Mouse (Mus musculus) intestine, postnatal 0 days (tissue): ENCODE measurements around the gene Nol4l. TPM values are rescaled to one million over a fixed set of nuclear protein-coding genes. Genes with fewer than 3 reads are reported as not detected.
"Not testable (repeated sequence)": the region's sequence is repeated elsewhere in the genome, so short reads cannot be mapped to it uniquely, and the experiment has no call there.

Experiments
- ATAC-seq: fragments of 200-750 bp; cut with Nextera tagmentation; 2 replicates; pipeline ENCODE4 v1.8.0; 2017; ENCODE audit warnings: mild to moderate bottlenecking, moderate TSS enrichment, moderate library complexity
- H3K27ac ChIP-seq: fragments of 300-500 bp; sonication (generic); 2 replicates; pipeline ENCODE4 v1.5.1; 2014; ENCODE audit warnings: mild to moderate bottlenecking, low read depth, low read length, moderate library complexity
- H3K27me3 ChIP-seq: fragments of 300-500 bp; sonication (generic); replicated peaks from 2 replicates; pipeline ENCODE4 v1.6.1; 2014; ENCODE audit warnings: low read length, mixed read lengths; ENCODE audit not compliant: control insufficient read depth, insufficient read depth
- H3K36me3 ChIP-seq: fragments of 300-500 bp; sonication (generic); 2 replicates; pipeline ENCODE4 v1.6.1; 2014; ENCODE audit warnings: mild to moderate bottlenecking, moderate library complexity; ENCODE audit not compliant: control insufficient read depth, insufficient read depth
- H3K4me1 ChIP-seq: fragments of 300-500 bp; sonication (generic); replicated peaks from 2 replicates; pipeline ENCODE4 v1.6.1; 2014; ENCODE audit warnings: antibody characterized with exemption, low read length, mixed read lengths; ENCODE audit not compliant: control insufficient read depth, insufficient read depth
- H3K4me2 ChIP-seq: fragments of 300-500 bp; sonication (generic); replicated peaks from 2 replicates; pipeline ENCODE4 v1.6.1; 2014; ENCODE audit warnings: low read depth, mild to moderate bottlenecking, moderate library complexity
- H3K4me3 ChIP-seq: fragments of 300-500 bp; sonication (generic); 2 replicates; pipeline ENCODE4 v1.5.1; 2014; ENCODE audit warnings: low read depth, low read length
- H3K9ac ChIP-seq: fragments of 300-500 bp; sonication (generic); 2 replicates; pipeline ENCODE4 v1.6.1; 2014; ENCODE audit warnings: mild to moderate bottlenecking, low read depth, low read length
- H3K9me3 ChIP-seq: fragments of 300-500 bp; sonication (generic); 2 replicates; pipeline ENCODE4 v1.6.1; 2016; ENCODE audit warnings: mixed run types; ENCODE audit not compliant: control insufficient read depth
- CTCF ChIP-seq: sonication (generic); IDR thresholded peaks from 2 replicates; pipeline ENCODE4 v1.5.1; 2016; ENCODE audit warnings: low read depth, mild to moderate bottlenecking, control low read depth, antibody characterized with exemption, moderate library complexity
- WGBS: fragments of 180-500 bp; shearing (Covaris S2); extraction: QIAGEN DNeasy Blood & Tissue Kit; methylation state at CpG from one replicate; pipeline ENCODE4 v1.1.7; 2014; 5-methylcytosine and 5-hydroxymethylcytosine counted together
- polyA plus RNA-seq: library from polyadenylated mRNA; unstranded; fragments of >200 nt; fragmentation: Nextera tagmentation; extraction: Ambion mirVana; gene quantifications from 2 replicates; pipeline ENCODE4 v1.2.1, GENCODE M21; 2015

Nol4l gene
- polyA plus RNA-seq, 1 experiment from 2014 or later, result 21.9 TPM

DNA sequence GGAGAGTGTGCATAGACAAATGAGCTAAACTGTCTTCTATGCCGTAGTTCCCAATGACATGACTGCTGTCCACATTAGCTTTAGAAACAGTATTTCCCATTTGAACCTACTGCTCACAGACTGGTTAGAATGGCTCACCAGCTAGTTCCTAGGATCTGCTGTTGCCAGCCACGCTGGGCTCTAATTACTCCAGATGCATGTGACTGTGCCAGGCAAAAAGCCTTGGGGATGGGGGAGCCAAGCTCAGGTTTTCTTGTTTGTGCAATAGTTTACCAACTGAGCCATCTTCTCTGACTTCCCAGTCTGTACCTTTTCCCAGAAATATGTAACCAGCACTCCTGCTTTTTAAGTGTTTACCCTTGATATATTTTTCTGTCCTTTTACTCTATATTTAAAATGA, 154.4 kb downstream of the Nol4l start:
- WGBS, result 84% methylated on average over 2 of the region's 2 CpGs
- no peaks in the 10 kb centered on the region for H3K27me3 ChIP-seq
- no peak for TF ChIP-seq CTCF
- H3K9ac ChIP-seq, result no peak overlapping the region
- H3K27ac ChIP-seq, result no peak overlapping the region
- no peaks in the 10 kb centered on the region for H3K4me1 ChIP-seq
- no peak overlapping the region for H3K4me3 ChIP-seq
- no peak for ATAC-seq
- no peaks in the 10 kb centered on the region for H3K9me3 ChIP-seq
- no peak overlapping the region for H3K4me2 ChIP-seq
- H3K36me3 ChIP-seq, result peaks cover 5% of the 10 kb centered on the region; the same call in 1 of the 2 replicates

DNA sequence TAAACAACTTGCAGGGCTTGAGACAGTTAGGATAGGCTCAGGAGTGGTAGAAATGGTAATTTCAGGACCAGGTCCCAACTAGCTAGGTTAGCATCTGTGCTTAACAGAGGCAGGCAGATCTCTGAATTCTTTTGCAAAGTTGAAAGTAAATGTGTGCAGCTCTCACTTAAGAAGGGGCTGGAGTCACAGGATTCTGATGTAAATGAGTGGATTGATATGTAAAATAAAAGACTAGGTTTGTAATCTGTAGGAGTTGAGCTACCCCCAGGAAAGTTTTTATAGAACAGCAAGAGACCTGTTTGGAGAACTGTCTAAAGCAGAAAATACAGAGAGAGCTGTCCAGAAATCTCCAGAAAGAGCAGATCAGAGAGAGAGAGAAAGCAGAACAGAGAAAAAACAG, 158.9 kb downstream of the Nol4l start:
- H3K4me3 ChIP-seq, result no peak overlapping the region
- no peak overlapping the region for H3K4me2 ChIP-seq
- ATAC-seq, result no peak
- no peaks in the 10 kb centered on the region for H3K9me3 ChIP-seq
- H3K27me3 ChIP-seq, result no peaks in the 10 kb centered on the region
- no peak overlapping the region for H3K9ac ChIP-seq
- H3K4me1 ChIP-seq, result no peaks in the 10 kb centered on the region
- TF ChIP-seq CTCF, result no peak
- H3K27ac ChIP-seq, result no peak overlapping the region
- H3K36me3 ChIP-seq, result peaks cover 23% of the 10 kb centered on the region

DNA sequence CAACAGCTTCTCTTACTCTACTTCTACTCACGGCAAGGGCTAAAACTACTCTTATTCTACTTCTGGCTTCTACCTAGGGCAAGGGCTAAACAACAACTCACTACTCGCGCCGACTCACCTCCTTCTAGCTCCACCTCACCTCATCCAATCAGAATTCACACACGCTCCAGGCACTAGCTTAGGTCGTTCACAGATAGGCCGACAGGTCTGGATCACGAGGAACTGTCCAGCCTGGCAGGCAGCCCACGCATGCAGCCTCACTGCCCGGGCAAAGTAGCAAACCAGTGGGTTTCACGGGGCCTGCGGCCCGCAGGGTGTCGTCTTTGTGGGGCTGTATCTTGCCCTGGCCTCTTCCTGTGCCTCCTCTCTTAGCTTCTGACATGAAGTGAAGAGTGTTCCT, 165.2 kb downstream of the Nol4l start:
- not testable (repeated sequence) for ATAC-seq, H3K9me3 ChIP-seq, H3K27ac ChIP-seq, H3K27me3 ChIP-seq, H3K4me2 ChIP-seq, H3K4me3 ChIP-seq, H3K9ac ChIP-seq, H3K4me1 ChIP-seq
- H3K36me3 ChIP-seq, result peaks cover 60% of the 10 kb centered on the region
- 87% methylated on average over 14 of the region's 14 CpGs for WGBS

GRCm38 (mm10) chr2:153361101-153361710, 168.6 kb downstream of the Nol4l start:
- no peak overlapping the region for H3K9ac ChIP-seq
- no peak overlapping the region for H3K4me2 ChIP-seq
- no peak overlapping the region for H3K27ac ChIP-seq
- no peaks in the 10 kb centered on the region for H3K27me3 ChIP-seq
- 95% methylated on average over 1 of the region's 1 CpGs for WGBS
- peaks cover 65% of the 10 kb centered on the region for H3K36me3 ChIP-seq
- H3K9me3 ChIP-seq, result no peaks in the 10 kb centered on the region
- no peaks in the 10 kb centered on the region for H3K4me1 ChIP-seq
- no peak overlapping the region for H3K4me3 ChIP-seq
- ATAC-seq, result no peak
- no peak for TF ChIP-seq CTCF

Other genes starting within 250 kb of the Nol4l start
- 8.1 and 8.2 TPM in 2 replicates for gene Kif3b, start 238.6 kb downstream of the Nol4l start, polyA plus RNA-seq
- 6.7 and 7.4 TPM in 2 replicates for gene Asxl1, start 184.1 kb downstream of the Nol4l start, polyA plus RNA-seq
- gene 4930404H24Rik, start 37.2 kb downstream of the Nol4l start, polyA plus RNA-seq, result not detected in 2 replicates
- gene Commd7, start 102.8 kb upstream of the Nol4l start, polyA plus RNA-seq, result 74.8 and 84.7 TPM in 2 replicates
- 2.9 and 3.0 TPM in 2 replicates for gene Dnmt3b, start 119.5 kb upstream of the Nol4l start, polyA plus RNA-seq
- gene Dnmt3c, start 166.7 kb upstream of the Nol4l start, polyA plus RNA-seq, result not detected in 2 replicates
- 144 and 149 TPM in 2 replicates for gene Mapre1, start 211.3 kb upstream of the Nol4l start, polyA plus RNA-seq
- 0.04 and 0.13 TPM in 2 replicates for gene Efcab8, start 250.0 kb upstream of the Nol4l start, polyA plus RNA-seq